Mouse (Mus musculus) heart, postnatal 0 days (tissue): ENCODE results near the gene Crygc. TPM values are rescaled to one million over a fixed set of nuclear protein-coding genes. Genes with fewer than 3 reads are reported as not detected.

Experiments used
- ATAC-seq: fragments of 200-750 bp; cut with Nextera tagmentation; 2 replicates; pipeline ENCODE4 v1.8.0; 2017; ENCODE audit warnings: low read depth, moderate number of reproducible peaks, moderate library complexity; ENCODE audit not compliant: insufficient read depth
- DNase-seq: peaks from one replicate; pipeline ENCODE4 v3.0.0-alpha.2; 2016; ENCODE audit warnings: low spot score
- H3K27ac ChIP-seq: fragments of 300-500 bp; sonication (generic); 2 replicates; pipeline ENCODE4 v1.5.1; 2014; ENCODE audit warnings: low read depth, mild to moderate bottlenecking
- H3K27me3 ChIP-seq: fragments of 300-500 bp; sonication (generic); 2 replicates; pipeline ENCODE4 v1.6.1; 2014; ENCODE audit warnings: low read length, mixed read lengths; ENCODE audit not compliant: control insufficient read depth, insufficient read depth
- H3K36me3 ChIP-seq: fragments of 300-500 bp; sonication (generic); replicated peaks from 2 replicates; pipeline ENCODE4 v1.6.1; 2014; ENCODE audit warnings: low read length, mixed read lengths; ENCODE audit not compliant: control insufficient read depth, insufficient read depth
- H3K4me1 ChIP-seq: fragments of 300-500 bp; sonication (generic); 2 replicates; pipeline ENCODE4 v1.6.1; 2014; ENCODE audit warnings: antibody characterized with exemption; ENCODE audit not compliant: control insufficient read depth, insufficient read depth
- H3K4me2 ChIP-seq: fragments of 300-500 bp; sonication (generic); 2 replicates; pipeline ENCODE4 v1.6.1; 2014; ENCODE audit warnings: low read depth, mild to moderate bottlenecking, low read length, moderate library complexity
- H3K4me3 ChIP-seq: fragments of 300-500 bp; sonication (generic); 2 replicates; pipeline ENCODE4 v1.5.1; 2014; ENCODE audit warnings: low read depth, low read length
- H3K9ac ChIP-seq: fragments of 300-500 bp; sonication (generic); replicated peaks from 2 replicates; pipeline ENCODE4 v1.6.1; 2014; ENCODE audit warnings: low read depth, low read length, mixed read lengths
- H3K9me3 ChIP-seq: fragments of 300-500 bp; sonication (generic); replicated peaks from 2 replicates; pipeline ENCODE4 v1.6.1; 2016; ENCODE audit warnings: low read length; ENCODE audit not compliant: control insufficient read depth
- CTCF ChIP-seq: IDR thresholded peaks from 2 replicates; pipeline ENCODE4 v1.5.1; 2016; ENCODE audit warnings: antibody characterized with exemption, control low read depth, low read depth
- EP300 ChIP-seq: IDR thresholded peaks from 2 replicates; pipeline ENCODE4 v1.6.1; 2016; ENCODE audit warnings: antibody characterized with exemption, low read depth
- WGBS: fragments of 180-500 bp; shearing (Covaris S2); extraction: QIAGEN DNeasy Blood & Tissue Kit; methylation state at CpG from one replicate; pipeline ENCODE4 v1.1.7; 2014; 5-methylcytosine and 5-hydroxymethylcytosine counted together
- polyA plus RNA-seq: library from polyadenylated mRNA; unstranded; fragments of >200 nt; fragmentation: Nextera tagmentation; extraction: Ambion mirVana; gene quantifications from 2 replicates; pipeline ENCODE4 v1.2.1, GENCODE M21; 2015
- total RNA-seq: library from RNA; depleted of rRNA; stranded (reverse); fragments of >200 nt; gene quantifications from 2 replicates; pipeline ENCODE4 v1.2.3, GENCODE M21; 2014; ENCODE audit warnings: low replicate concordance

Gene Crygc
- total and polyA plus RNA-seq, 2 experiments from 2014 or later = not detected

DNA sequence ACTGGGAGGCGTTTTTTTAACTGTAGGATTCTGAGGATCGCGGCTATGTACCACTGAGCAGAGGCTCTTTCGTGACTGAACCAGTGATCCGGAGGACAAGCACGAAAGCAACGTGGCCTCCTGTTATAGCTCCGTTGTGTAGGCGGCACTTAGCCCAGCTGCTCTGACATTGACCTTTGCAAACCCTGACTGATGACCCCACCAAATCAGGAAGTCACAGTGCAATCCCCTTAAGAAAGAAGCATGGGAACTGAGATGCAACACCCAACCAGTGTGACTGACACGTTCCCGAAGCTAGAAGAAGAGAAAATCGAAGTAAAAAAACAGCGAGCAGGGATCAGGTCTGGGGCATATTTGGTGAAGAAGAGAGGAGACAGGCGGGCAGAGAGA, 39.3 kb upstream of the Crygc start:
- H3K4me1 ChIP-seq = no peaks in the 10 kb centered on the region
- no peak overlapping the region for H3K9ac ChIP-seq
- H3K4me2 ChIP-seq = peak overlapping the region; percentile 55
- peak overlapping the region; percentile 26 for H3K4me3 ChIP-seq
- TF ChIP-seq EP300 (no peak), CTCF (no peak)
- no peaks in the 10 kb centered on the region for H3K36me3 ChIP-seq
- 44% methylated on average over 14 of the region's 14 CpGs for WGBS
- ATAC-seq (no peak), DNase-seq (no peak)
- H3K9me3 ChIP-seq = no peaks in the 10 kb centered on the region
- H3K27ac ChIP-seq = peak overlapping the region; percentile 45; the same call in 1 of the 2 replicates
- no peaks in the 10 kb centered on the region for H3K27me3 ChIP-seq

GRCm38 (mm10) chr1:65112031-65112806, 38.7 kb upstream of the Crygc start:
- Histone ChIP-seq H3K27ac (peak overlapping the region; percentile 45; the same call in 1 of the 2 replicates), H3K36me3 (no peaks in the 10 kb centered on the region), H3K9ac (no peak overlapping the region), H3K4me1 (no peaks in the 10 kb centered on the region), H3K27me3 (no peaks in the 10 kb centered on the region), H3K9me3 (no peaks in the 10 kb centered on the region), H3K4me2 (peak overlapping the region; percentile 55), H3K4me3 (peak overlapping the region; percentile 26)
- TF ChIP-seq EP300 (no peak), CTCF (peak; percentile 89)
- ATAC-seq = peak; percentile 81
- peak; percentile 82 for DNase-seq
- 10% methylated on average over 8 of the region's 8 CpGs for WGBS

DNA sequence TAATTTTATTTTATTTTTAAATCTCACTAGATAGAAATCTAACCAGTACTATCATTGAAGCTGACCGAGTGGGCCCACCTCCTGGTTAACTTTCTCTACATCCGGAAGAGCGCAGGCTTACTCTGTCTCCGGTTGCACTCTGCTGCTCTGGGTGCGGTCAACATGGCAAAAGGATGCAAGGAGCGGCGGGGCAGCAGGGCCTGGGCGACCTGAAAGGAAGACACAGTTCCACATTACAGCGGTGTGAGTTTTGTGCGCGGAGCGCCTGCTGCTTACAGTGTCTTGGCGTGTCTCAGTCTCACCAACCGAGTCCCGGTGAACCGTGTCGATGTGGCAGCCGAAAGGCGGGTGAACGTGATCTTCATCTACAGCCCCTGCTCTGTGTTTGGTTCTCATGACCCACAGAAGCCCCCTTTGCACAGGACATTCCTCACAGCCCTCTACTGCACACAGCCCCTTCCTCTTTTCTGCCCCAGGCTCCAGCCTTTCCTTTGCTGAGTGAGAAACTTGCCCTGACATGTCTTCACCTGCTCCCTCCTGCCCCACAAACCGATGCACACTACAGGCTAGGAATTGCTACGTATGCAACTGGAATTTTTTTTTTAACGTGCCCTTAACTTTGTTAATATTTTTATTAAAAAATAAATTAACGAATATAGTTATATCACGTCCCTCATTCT, 36.4 kb upstream of the Crygc start:
- Histone ChIP-seq H3K4me3 (no peak overlapping the region), H3K9me3 (no peaks in the 10 kb centered on the region), H3K4me1 (no peaks in the 10 kb centered on the region), H3K9ac (no peak overlapping the region), H3K4me2 (no peak overlapping the region), H3K36me3 (no peaks in the 10 kb centered on the region), H3K27me3 (no peaks in the 10 kb centered on the region), H3K27ac (no peak overlapping the region)
- ATAC-seq (no peak), DNase-seq (no peak)
- TF ChIP-seq EP300 = no peak
- no peak for TF ChIP-seq CTCF
- 70% methylated on average over 25 of the region's 25 CpGs for WGBS

DNA sequence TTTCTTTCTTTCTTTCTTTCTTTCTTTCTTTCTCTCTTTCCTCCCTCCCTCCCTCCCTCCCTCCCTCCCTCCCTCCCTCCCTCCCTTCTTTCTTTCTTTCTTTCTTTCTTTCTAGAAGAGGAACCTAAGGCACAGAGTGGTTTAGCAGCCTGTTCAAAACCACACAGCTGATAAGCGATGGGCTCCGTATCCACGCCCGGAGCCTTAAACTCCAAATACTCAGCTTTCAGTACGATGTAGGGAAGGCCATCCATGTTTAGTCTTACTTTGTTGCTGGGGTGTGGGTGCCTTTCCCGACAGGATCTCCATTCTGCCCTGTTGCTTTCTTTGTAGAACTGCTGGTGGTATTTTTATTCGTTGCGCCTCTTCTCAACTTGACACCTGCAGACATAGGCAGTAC, 35.7 kb upstream of the Crygc start:
- Histone ChIP-seq H3K4me2 (no peak overlapping the region), H3K9ac (no peak overlapping the region), H3K9me3 (no peaks in the 10 kb centered on the region), H3K27ac (no peak overlapping the region), H3K4me1 (no peaks in the 10 kb centered on the region), H3K27me3 (no peaks in the 10 kb centered on the region), H3K4me3 (no peak overlapping the region), H3K36me3 (no peaks in the 10 kb centered on the region)
- no peak for ATAC-seq
- TF ChIP-seq CTCF = no peak
- no peak for TF ChIP-seq EP300
- WGBS = 87% methylated on average over 8 of the region's 8 CpGs
- DNase-seq = no peak

DNA sequence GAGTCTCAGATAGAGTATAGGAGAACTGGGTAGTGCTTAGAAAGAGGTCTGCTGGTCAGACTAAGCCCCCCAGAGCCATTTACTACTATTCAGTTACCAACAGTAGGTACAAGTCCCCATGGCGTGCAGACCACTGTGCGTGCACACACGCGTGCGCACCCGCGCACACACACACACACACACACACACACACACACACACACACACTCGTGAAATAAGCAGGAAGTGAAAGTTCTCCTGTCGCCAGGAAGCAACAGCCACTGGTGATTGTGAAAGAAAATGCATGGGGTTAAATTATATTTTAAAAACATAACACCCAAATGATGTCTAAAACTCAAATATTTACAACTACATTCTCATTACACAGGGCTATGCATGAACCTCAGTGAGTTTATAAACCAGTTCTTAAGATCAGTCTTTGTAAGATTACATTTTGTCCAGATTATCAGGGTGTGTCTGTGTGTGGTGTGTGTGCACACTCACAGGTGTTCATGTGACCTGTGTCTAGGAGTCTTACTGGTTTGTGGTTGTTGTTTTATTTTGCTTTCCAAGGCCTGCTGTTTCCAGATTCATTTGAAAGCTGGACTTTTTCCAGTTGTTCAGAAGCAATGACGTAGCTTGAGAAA, 34.3 kb upstream of the Crygc start:
- DNase-seq = no peak
- Histone ChIP-seq H3K27ac (no peak overlapping the region), H3K27me3 (no peaks in the 10 kb centered on the region), H3K4me1 (no peaks in the 10 kb centered on the region), H3K36me3 (no peaks in the 10 kb centered on the region), H3K4me3 (no peak overlapping the region), H3K4me2 (no peak overlapping the region), H3K9ac (no peak overlapping the region), H3K9me3 (no peaks in the 10 kb centered on the region)
- WGBS = 79% methylated on average over 10 of the region's 10 CpGs
- no peak for TF ChIP-seq CTCF
- no peak for TF ChIP-seq EP300
- no peak for ATAC-seq
